Mouse (Mus musculus) lung, adult 2 months (tissue): Measurements from ENCODE around the gene Tent4a.

ENCODE experiments used
- CTCF ChIP-seq: fragments of 200-500 bp; IDR thresholded peaks from 2 replicates; pipeline ENCODE4 v1.5.1; 2011; ENCODE audit warnings: mild to moderate bottlenecking, low read length, control low read depth; ENCODE audit not compliant: insufficient read depth
- POLR2A ChIP-seq: fragments of 200-500 bp; IDR thresholded peaks from 2 replicates; pipeline ENCODE4 v1.6.1; 2011; ENCODE audit warnings: low read depth, mild to moderate bottlenecking, control low read depth, low read length, borderline replicate concordance; ENCODE audit errors: extremely low read depth

GRCm38 (mm10) chr13:69530156-69530555 is 4.3 kb downstream of the Tent4a start:
- TF ChIP-seq POLR2A (no peak), CTCF (no peak)
